ENCODE assay signal across 9 mouse cellular contexts in genomic region chr1:168287843-168288591, GRCm38 (mm10).
DNase-seq lines count a peak whose midpoint lies in the region; ATAC-seq and TF ChIP-seq lines count a peak whose summit lies in the region.
"Had no signal": no experiment of that assay in that cellular context is flagged by ENCODE, and none has a peak within 500 bp of the region (broad histone marks: within the 10 kb centered on the region; RNA-seq: fewer than 3 reads in every experiment).

No protein-coding gene starts in this region.

- no peaks in the 10 kb centered on the region for H3K36me3 ChIP-seq in forebrain, embryonic 15.5 days

- peak overlapping the region; percentile 23 for H3K4me2 ChIP-seq in forebrain, embryonic 15.5 days (replicated peaks)

- peaks cover 92% of the 10 kb centered on the region for H3K4me1 ChIP-seq in forebrain, embryonic 15.5 days

- ATAC-seq in forebrain, embryonic 15.5 days (replicated peaks), result peak; percentile 21; the same call in 1 of the 2 replicates
- 0 out of 2 replicates have a peak, but pooled peaks have one; percentile 12 for ATAC-seq in megakaryocyte, adult 5-6 weeks (ENCODE audit: poor library complexity, severe bottlenecking)

- no peak for TF ChIP-seq CTCF in brain, embryonic 14.5 days (IDR thresholded peaks at IDR 0.05; ENCODE audit: borderline replicate concordance, extremely low read depth, insufficient read depth, insufficient read length)

- H3K27me3 ChIP-seq in forebrain, embryonic 15.5 days, result no peaks in the 10 kb centered on the region

- intact Hi-C loops in heart, postnatal 36 days (cut with DNase I), result loop anchor here (2.0 to 5.0 kb wide), 3 partner anchors 71 to 144 kb away; partner anchors contain the start of gene Pbx1
- intact Hi-C loops in left cerebral cortex, postnatal 25 days (cut with DNase I), result no loop called here

- no peak for TF ChIP-seq POLR2A in brain, embryonic 14.5 days (IDR thresholded peaks at IDR 0.05; ENCODE audit: borderline replicate concordance, extremely low read depth, insufficient read depth, insufficient read length, poor library complexity, severe bottlenecking)

- no peak overlapping the region for H3K4me3 ChIP-seq in forebrain, embryonic 15.5 days

- peak overlapping the region; percentile 90 for H3K27ac ChIP-seq in forebrain, embryonic 15.5 days (replicated peaks)
- H3K27ac ChIP-seq: macrophage had no signal

- 8% methylated on average over 23 of the region's 23 CpGs for WGBS in forebrain, embryonic 15.5 days

- no peaks in the 10 kb centered on the region for H3K9me3 ChIP-seq in forebrain, embryonic 15.5 days

- DNase-seq in brain, embryonic 14.5 days (ENCODE audit: low read depth), result peak; percentile 86
- DNase-seq in cerebellum, adult 8-10 months, result peak; percentile 46
- DNase-seq in heart, postnatal 36 days, result peak; percentile 61 to 71
- DNase-seq in left cerebral cortex, postnatal 25 days (ENCODE audit: low spot score in 2 of 2), result peak; percentile 54 to 79
- DNase-seq in right cerebral cortex, postnatal 4 days, result peak; percentile 39
- DNase-seq in adipocyte (ENCODE audit: low spot score), result no peak

- H3K9ac ChIP-seq in forebrain, embryonic 15.5 days (replicated peaks), result peak overlapping the region; percentile 29
